Mouse (Mus musculus): ENCODE measurements around the gene Dip2b. TPM values are rescaled to one million over a fixed set of nuclear protein-coding genes. Genes with fewer than 3 reads are reported as not detected.

Dip2b gene
- polyA plus RNA-seq, 1 experiment: 13.5 TPM

DNA sequence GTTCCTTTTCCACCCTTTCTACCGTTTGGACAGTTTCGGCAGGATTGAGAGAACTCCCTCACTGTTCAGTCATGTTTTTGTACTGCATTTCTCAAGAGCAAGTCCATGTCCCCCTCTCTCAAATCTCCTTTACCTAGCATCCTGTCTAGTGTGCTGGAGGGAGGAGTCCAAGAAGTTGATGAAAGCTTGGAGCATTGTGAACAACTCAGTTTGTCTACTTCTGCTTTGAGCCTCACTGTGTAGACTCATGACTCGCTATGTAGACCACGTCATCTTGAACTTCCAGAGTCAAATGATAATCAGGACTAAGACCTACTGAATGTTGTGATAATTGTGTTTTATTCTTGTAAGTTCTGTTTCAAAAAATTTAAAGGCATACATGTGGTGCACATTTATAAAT is 46.4 kb downstream of the Dip2b start:
- no peak for DNase-seq (ENCODE audit: low spot score)

DNA sequence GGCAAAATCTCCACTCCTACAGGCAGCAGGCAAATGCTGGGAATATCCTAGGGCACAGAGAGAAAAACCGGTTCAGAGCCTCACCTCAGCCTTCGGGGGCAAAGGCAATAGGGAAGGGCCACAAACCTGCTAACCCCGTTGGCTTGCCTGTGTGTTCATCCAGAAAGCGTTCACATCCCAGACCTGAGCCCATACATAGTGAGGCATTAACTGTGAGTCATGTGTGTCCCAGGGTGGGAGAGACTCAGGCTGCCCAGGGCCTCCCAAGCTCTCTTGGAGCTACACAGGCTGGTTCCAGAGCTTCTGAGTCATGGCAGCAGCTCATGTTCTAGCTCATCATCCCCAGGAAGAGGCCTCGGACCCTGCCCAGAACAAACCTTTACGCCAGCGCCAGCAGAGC is 49.6 kb downstream of the Dip2b start:
- DNase-seq (ENCODE audit: low spot score): no peak

DNA sequence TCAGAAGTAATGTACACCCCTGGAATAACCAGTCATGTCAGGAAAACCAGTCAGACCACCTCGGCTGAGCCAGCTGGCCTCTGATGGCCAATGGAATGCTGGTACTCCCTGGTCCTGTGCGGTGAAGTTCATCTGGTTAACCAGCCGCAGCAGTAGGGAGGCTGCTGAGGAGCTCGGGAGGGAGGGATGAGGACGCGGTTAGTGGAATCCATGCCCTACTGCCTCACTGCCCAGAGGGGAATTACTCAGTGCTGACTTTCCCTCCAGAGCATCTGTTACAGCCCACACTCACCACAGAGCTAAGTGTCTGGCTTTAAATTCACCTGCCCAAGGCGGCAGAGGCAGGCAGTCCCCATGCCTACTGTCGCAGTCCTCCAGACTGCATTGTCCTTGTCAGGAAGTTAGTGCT is 51.2 kb downstream of the Dip2b start:
- no peak for DNase-seq (ENCODE audit: low spot score)

DNA sequence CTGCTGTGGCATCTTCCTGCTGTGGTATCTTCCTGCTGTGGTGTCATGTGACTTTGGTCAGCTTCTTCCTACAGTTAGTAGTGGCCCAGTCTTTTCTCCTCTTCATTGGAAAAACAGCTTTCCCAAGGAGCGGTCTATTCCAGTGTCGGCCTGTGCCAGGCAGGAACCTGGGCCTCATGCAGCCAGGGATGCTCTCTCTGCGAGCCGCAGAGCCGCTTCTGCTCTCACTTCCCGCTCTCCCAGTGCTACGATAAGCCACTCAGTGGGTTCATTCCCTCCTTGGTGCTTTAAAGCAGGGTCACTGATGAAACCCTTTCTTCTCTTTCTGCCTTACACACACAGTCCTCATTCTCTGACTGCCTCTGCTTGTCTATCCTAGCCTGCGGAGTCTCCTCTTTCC is 53.4 kb downstream of the Dip2b start:
- no peak for DNase-seq (ENCODE audit: low spot score)

DNA sequence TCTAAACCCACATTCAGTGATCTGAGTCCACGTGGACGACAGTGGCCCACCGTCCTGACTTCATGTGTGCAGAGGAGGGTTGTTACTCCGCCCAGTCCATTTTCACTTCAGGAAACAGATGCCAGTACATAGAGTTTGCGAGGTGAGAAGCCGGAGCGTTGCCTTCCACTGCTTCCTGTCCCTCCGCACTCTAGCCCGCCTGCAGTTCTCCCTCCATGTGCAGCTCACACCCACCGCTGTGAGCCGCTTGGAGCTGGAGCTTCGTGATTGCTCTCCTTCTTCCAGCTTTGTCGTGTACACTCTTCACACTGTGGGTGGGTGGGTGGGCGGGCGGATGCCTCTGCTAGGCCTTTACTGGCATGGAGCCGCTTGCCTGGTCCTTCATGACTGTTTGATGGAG is 53.8 kb downstream of the Dip2b start:
- no peak for DNase-seq (ENCODE audit: low spot score)

DNA sequence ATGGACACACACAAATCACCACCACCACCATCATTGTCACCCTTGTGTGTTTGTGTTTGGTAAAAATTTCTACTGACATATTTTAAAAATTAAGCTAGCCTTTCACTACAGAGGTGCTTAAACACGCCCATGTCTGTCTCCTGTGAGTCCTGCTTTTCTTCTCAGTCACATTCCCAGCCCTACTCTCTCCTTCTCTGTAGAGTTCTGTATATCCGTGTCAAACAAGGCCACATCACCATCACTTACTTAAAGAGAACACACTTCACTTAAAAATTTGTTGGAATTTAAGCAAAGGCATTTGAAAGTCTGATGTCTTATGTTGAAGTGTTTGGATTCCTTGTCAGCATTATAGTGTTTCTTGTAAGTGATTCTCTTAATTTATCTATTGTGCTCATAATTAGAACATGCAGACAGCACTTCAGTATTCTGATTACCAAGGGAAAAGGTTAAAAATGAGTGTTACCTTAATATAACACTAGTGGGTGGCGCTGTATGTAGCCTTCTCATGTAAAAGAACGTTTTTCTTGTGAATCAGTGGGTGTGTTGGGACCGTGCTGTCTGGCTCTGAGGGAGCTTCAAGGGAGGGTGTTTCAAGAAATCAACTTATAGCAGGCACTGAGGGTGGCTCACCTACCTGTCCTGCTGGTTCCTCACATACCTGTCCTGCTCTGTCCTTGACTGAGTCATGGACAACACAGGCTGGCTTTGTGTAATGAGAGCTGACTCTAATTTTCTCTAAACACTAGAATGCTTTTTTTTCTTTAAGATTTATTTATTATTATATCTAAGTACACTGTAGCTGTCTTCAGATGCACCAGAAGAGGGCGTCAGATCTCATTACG is 58.3 kb downstream of the Dip2b start:
- no peak for DNase-seq (ENCODE audit: low spot score)

DNA sequence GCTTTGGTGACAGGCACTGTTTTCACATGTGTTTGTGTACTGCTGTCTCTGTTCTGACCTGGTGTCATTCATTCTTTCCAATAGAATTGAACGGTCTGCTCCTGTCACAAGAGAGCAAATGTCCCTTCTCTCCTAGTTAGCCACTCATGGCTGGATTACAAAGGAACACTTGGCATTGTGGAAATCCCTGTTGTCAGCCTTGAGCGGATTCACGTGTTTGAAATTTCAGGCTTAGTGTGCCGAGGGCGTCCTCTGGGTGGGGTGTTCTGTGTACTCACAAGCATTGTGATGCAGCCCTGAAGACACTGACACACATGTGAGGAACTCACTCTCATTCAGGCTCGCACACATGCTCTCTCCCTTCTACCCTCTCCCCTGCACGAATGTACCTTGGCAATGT is 61.9 kb downstream of the Dip2b start:
- DNase-seq (ENCODE audit: low spot score): no peak

DNA sequence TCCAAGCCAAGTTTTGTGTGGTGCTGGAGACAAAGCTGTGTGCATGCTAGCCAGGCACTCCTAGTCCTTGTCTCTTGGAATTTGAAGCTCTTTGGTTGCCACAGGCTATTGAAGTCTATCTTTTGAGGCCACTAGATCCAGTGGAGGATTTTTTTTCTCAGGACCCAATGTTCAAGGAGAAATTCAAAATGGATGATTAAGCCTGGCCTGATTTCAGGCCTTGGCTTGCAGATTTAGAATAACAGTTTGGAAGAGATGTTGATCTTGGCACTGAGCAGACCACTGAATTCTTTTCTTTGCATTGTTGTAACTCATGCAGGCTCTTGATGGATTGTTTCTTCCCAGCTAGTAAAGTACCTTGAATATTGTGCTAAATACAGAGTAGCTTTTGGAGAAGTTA is 62.7 kb downstream of the Dip2b start:
- DNase-seq (ENCODE audit: low spot score): no peak

DNA sequence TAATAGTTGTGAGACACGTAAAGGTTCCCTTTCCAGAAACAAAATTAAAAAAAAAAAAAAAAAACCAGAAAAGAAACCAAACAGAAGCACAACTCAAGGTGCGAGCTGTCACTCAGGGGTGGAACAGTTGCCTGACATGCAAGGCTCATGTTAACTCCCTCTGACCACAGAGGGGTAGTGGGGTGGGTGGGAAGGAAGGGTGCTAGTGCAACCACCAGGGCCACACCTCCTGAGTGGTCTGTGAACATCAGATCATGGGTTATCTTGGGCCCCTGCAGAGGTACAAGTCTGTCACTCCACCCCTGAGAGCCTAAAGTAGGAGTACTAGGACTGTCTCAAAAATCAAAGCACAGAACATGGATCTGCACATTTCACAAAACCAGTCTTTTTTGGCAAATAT is 65.7 kb downstream of the Dip2b start:
- DNase-seq (ENCODE audit: low spot score): no peak

DNA sequence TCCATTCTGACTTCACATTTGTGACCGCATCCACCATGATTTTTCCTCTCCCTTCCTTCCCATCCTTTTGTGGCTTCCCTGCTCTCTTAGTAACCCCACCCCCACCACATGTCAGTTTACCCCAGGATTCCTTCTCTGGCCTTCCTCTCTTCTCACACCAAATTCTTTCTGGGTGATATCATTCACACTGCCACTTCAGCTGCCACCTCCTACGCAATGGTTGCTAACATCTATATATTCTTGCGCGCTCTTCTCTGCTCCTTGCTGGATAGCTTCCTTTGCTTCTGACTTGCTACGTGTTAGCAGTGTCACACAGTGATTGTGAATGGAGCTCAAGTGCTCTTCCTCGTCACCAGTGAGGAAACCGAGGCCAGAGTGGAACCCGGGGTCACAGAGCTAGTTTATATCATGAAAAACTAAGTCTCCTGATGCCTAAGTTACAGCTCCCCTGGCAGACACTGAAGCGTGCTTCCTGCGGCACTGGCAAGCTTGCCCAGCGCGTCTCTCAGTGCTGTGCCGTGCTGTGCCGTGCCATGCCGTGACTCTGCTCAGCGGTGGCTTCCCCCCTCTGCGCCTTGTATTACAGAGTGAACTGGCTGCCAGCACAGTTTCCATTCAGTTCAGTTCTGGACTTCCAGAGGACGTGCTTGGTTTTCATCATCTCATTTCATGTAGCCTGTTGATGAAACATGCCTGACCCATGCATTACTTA is 69.8 kb downstream of the Dip2b start:
- DNase-seq (ENCODE audit: low spot score): no peak

DNA sequence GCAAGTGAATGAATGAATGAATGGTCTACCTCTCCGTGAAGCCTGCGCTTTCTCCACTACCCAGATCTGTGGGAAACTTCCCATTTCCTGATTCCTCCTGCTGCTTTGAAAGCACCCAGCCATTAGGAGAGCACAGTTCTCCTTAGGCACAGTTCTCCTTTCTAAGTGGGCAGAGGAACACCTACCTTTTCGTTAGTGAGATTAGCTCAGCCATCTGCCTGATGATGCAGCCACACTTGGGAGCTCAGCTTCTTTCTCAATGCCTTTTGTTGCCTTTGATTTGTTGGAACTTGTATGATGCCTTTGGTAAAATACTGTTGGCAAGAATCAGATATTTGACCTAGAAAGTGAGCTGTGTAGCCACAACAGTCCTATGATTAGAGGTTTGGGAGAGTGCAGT is 71.5 kb downstream of the Dip2b start:
- no peak for DNase-seq (ENCODE audit: low spot score)

DNA sequence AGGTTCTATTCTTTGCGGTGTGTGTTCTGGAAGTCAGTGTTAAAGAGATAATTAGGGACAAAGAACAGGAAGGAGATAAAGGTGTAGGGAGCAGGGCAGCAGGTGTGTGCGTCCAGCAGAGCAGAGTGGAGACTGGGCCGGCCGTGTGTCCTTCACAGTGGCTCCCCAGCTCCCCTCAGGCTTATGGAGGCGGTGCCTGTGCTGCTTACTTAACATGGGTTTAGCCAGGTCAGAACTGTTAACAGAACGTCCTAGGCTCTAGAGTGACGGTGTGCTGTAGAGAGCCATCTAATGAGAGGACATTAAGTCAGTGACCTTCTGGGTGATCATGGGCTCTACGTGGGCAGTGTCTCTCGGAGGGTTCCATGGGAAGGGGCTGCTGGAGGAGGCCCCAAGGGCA is 73.4 kb downstream of the Dip2b start:
- no peak for DNase-seq (ENCODE audit: low spot score)

DNA sequence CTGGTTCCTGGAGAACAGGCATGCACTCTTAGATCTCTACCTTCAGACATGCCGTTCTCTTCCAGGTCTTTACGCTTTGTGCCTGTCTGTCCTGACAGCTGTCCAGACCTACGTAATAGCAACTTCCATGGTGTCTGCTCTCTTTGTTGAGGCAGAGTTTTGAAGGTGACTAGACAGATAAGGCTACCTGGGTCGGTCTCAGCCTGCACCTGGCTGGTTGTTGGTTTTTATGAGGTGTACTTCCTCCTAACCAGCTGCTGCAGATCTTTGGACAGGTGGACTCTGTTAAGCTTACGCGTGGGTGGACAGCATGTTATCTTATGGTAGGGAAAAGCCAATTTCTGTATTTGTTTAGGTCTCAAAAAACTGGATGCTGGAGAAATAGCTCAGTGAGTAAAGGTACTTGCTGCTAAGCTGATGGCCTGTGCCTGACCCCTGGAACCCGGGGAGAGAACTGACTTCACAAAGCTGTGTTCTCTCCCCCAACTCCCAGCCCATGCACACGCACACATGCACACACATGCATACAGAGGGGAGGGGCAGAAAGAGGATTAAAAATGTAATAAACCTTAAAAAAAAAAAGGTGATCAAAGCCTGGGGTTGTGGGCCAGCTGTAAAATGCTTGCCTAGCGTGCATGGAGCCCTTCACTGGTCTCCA is 74.0 kb downstream of the Dip2b start:
- DNase-seq (ENCODE audit: low spot score): no peak

DNA sequence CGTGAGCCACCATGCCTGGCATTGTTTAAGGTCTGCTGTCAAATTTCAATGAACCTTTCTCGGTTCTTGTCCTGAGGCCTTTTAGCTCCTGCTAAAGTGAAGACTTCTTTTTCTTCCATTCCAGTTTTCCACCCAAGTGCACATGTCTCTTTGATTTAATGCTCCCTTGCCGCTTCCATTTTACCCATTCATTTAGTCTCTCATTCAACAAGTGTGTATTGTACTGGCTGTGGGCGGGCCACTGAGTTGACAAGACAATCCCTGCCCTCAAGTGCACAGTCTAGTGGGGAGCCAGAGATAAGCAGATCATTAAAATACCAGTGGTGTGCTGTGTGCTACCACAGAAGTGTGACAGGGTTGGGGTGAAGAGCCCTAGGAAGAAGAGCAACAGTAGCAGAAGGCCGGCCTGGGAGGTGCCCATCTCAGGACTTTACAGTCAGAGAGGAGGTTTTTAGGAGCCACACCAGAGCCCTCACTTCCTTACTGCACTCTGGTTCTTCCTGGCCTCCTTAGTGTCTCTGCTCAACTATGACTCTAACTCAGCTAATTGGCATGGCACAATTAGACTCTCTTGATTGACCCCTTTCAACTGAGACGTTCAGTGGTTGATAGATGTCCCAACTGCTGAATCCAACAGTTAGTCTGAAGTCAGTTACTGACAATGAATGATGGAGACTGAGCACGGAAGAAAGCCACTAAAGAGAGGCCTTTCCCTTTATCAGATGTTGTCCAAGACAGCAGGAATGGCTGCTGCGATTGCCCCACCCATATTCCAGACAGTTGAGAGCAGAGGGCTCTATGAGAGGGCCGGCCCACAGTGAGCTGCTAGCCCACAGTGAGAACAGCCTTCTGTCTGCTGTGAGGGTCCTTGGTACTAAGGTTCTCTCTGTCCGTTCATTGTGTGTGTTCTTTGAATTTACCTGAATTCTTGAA is 75.1 kb downstream of the Dip2b start:
- no peak for DNase-seq (ENCODE audit: low spot score)

DNA sequence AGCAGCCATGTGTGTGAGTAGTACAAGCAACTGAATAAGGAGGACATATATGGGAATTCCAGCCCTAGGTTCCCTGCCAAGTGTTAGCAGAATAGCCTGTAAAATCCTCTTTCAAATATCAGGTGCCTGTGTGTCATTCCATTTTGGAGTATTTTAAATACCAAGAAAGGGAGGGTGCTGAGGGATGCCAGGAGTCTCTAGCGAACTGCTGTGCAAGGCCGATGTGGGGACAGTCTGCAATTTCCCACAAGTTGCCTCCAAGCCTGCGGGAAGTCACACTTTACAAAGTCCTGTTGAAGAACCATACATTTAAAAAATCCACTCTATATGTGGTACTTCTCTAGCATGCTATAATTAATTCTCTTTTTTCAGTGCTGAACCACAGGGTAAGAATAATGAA is 77.0 kb downstream of the Dip2b start:
- DNase-seq (ENCODE audit: low spot score): no peak

DNA sequence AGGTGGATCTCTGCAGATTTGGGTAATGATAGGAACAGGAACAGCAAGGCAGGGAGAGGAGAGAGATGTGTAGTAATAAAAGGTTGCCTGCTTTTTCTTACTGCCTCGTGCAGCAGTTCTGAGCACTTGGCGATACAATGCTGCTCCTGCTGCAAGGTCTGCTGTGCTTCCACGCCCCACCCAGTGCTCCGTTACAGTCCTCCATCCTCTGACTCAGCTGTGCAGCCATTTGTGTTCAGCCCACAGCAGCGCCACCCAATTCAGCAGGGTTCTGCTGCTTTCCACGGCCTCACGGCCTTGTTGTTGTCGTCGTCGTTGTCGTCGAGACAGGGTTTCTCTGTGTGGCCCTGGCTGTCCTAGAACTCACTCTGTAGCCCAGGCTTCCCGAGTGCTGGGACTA is 77.9 kb downstream of the Dip2b start:
- DNase-seq (ENCODE audit: low spot score): no peak

DNA sequence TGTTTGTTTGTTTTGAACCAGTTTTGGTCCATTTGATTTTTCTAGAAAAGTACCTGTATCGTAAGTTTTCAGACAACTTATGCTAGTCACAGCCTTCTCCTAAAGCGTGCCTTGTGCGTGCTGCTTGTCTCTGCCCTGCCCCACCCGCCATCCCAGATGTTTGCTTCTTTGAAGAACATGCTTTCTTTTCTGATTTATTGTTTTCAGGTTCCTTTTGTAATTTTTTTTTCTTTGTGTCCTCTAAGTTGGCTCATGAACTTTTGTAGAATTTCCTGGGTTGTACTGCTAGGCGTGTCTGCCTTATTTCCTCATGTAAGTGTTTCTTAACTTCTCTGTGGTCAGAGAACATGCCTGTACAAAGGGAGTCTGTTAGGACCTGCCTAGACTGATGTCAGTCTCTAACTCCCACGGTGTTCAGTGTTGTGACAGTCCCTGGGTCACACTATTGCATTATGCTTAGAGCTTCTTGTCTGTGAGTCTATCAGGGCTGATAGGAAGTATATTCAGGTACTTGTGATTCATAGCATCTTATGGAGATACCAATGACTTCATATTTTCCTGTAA is 80.8 kb downstream of the Dip2b start:
- no peak for DNase-seq (ENCODE audit: low spot score)

DNA sequence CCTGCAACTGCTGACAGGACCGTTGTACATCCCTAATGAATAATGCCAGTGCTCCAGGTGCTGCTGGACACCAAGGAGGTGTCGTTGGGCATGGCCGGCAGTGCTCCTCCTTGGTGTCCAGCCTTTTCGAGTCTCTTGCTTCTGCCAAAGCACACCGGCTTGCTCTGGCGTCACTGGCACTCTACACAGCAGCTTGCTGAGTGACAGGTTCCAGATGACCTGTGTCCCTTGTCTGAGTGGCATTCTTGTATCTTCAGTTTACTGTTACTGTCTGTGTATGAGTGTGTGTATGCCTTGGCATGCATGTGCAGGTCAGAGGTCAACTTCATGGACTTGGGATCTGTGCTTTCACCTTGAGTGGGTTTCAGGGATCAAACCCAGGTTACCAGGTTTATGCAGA is 83.0 kb downstream of the Dip2b start:
- DNase-seq (ENCODE audit: low spot score): no peak

DNA sequence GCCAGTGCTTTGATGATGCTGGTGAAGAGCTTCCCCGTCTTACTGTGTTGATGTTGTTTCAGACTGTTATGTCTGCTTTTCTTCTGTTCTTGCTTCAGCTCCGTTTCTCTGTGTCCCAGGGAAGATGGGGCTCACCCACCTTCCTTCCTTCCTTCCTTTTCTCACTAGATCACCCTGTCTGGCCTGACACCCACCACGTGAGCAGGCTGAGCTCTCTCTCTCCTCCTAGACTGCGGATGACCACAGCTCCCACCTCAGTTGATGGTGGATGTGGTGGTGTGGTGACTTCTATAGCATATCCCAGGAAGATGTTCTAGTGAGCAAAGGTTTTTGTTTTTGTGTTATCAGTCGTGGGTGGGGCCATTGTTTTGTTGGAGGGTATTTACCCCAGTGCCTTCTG is 85.4 kb downstream of the Dip2b start:
- DNase-seq (ENCODE audit: low spot score): no peak

DNA sequence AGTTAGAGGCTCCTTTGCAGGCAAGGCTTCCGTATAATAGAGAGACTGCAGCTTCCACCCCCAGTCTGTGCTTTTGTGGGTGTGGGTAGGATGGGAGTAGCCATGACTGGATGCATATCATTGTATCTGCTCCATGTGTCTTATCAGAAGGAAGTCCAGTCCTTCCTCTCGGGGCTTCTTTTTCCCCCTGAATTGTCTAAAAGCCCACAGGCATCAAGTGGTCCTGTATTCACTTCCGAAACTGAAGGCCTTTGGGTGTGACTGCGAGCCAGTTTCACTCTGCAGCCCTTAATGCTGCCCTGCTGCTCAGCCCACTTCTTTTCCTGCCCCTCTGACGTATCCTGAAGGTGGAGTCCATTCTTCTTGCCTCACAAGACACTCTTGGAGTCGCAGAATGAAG is 86.8 kb downstream of the Dip2b start:
- DNase-seq (ENCODE audit: low spot score): no peak

DNA sequence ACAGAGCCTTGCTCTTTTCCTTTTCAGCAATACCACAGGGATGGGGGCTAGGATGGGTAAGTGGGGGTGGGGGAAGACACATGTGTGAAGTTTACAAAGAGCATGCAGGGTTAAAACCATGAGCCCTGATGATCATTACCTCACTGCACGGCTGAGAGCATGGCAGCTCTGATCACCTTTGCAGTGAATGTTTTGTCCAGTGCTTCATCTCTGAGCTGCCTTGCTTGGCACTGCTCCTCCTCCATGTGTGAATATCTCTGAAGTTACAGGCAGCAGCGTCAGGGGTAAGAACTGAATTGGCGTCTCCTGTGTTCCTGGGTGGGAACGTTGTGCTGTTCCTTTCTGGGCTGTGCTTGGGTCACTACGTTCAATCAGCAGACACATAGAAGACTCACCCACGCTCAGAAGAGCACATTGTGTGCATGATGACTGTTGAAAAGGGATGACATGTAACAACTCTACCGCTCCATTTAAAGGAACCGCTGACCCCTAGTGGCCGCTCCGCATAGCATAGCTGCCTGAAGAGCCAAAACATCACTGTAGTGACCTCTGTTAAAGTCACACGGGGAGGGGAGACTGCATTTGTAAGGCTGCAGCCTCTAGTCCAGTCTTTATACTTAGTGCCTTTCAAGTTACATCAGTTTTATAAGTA is 88.1 kb downstream of the Dip2b start:
- DNase-seq (ENCODE audit: low spot score): peak; percentile 58
